Mouse (Mus musculus) G1E (cell line): ENCODE data around the gene Rrm1.

Experiments
- CTCF ChIP-seq: IDR thresholded peaks from 2 replicates; pipeline ENCODE4 v1.5.1; 2012; ENCODE audit warnings: low read depth, low read length, inconsistent platforms, mixed read lengths
- GATA1 ChIP-seq: IDR thresholded peaks from 2 replicates; pipeline ENCODE4 v1.6.1; 2012; ENCODE audit warnings: borderline replicate concordance, low read length, inconsistent platforms, mixed read lengths
- GATA2 ChIP-seq: IDR thresholded peaks from 2 replicates; pipeline ENCODE4 v1.6.1; 2012; ENCODE audit warnings: low read depth, low read length, inconsistent platforms, borderline replicate concordance
- POLR2AphosphoS5 ChIP-seq: IDR thresholded peaks from 2 replicates; pipeline ENCODE4 v1.6.1; 2012; ENCODE audit warnings: low read depth, low read length, inconsistent platforms; ENCODE audit not compliant: insufficient replicate concordance
- TAL1 ChIP-seq: conservative IDR thresholded peaks from 2 replicates; pipeline ENCODE4 v1.6.1; 2012; ENCODE audit warnings: low read depth, low read length, inconsistent platforms, mixed read lengths

- TF ChIP-seq GATA1 (no peak), CTCF (peak; percentile 49; the same call in 1 of the 2 replicates), TAL1 (no peak), POLR2AphosphoS5 (no peak), GATA2 (no peak)
These were observed 71.4 kb downstream of the Rrm1 start for GRCm38 (mm10) chr7:102512814-102513435.
